Mouse (Mus musculus) cortical plate, adult 2 months (tissue): Measurements from ENCODE around the gene 2210011C24Rik.

Experiments
- CTCF ChIP-seq: fragments of 200-500 bp; IDR thresholded peaks from 2 replicates; pipeline ENCODE4 v1.5.1; 2011; ENCODE audit warnings: mild to moderate bottlenecking, control low read depth, low read length; ENCODE audit not compliant: insufficient read depth; ENCODE audit errors: extremely low read depth
- POLR2A ChIP-seq: fragments of 200-500 bp; IDR thresholded peaks from 2 replicates; pipeline ENCODE4 v1.6.1; 2011; ENCODE audit warnings: mild to moderate bottlenecking, low read length, control low read depth; ENCODE audit not compliant: insufficient read depth; ENCODE audit errors: extremely low read depth

- TF ChIP-seq CTCF (peak; percentile 83), POLR2A (no peak)
Measured at GRCm38 (mm10) chr8:84009876-84010275, 2.1 kb downstream of the 2210011C24Rik start.
